Mouse (Mus musculus): Measurements from ENCODE around the gene Bace2.

- TF ChIP-seq MYOG (IDR thresholded peaks at IDR 0.05; ENCODE audit: control insufficient read depth, extremely low read depth, insufficient read length) (no peak), MYOD1 (IDR thresholded peaks at IDR 0.05; ENCODE audit: control insufficient read depth, insufficient read length, low read depth) (peak; percentile 89), CTCF (IDR thresholded peaks at IDR 0.05; ENCODE audit: control insufficient read depth, insufficient read depth, insufficient read length) (no peak), CEBPB (IDR thresholded peaks at IDR 0.05; ENCODE audit: low read depth) (no peak), FOSL1 (IDR thresholded peaks at IDR 0.05; ENCODE audit: insufficient read depth, low read length, poor library complexity, severe bottlenecking) (peak; percentile 57), MAX (IDR thresholded peaks at IDR 0.05) (no peak), USF1 (IDR thresholded peaks at IDR 0.05; ENCODE audit: low read depth) (peak; percentile 15)
Measured at GRCm38 (mm10) chr16:97402213-97402785, 45.8 kb downstream of the Bace2 start.

Measured in C2C12 (cell line).